Mouse (Mus musculus): ENCODE data around the gene Palm2. TPM values are rescaled to one million over a fixed set of nuclear protein-coding genes. Genes with fewer than 3 reads are reported as not detected.

The Palm2 gene
- polyA plus RNA-seq, 1 experiment from 2014 or later = 7.5 TPM

GRCm38 (mm10) chr4:57528296-57528695, 94.2 kb downstream of the Palm2 start:
- no peak overlapping the region for H3K4me3 ChIP-seq (ENCODE audit: low read depth, low read length)
- H3K9ac ChIP-seq = no peak overlapping the region
- peaks cover 13% of the 10 kb centered on the region for H3K4me1 ChIP-seq (ENCODE audit: insufficient read depth)
- no peak overlapping the region for H3K27ac ChIP-seq (ENCODE audit: low read depth)
- no peak for TF ChIP-seq CTCF (IDR thresholded peaks at IDR 0.05; ENCODE audit: low read depth)
- H3K36me3 ChIP-seq (ENCODE audit: insufficient read depth) = no peaks in the 10 kb centered on the region
- no peaks in the 10 kb centered on the region for H3K9me3 ChIP-seq (ENCODE audit: low read depth, low read length)
- H3K27me3 ChIP-seq (ENCODE audit: insufficient read depth, low read length) = no peaks in the 10 kb centered on the region
- ATAC-seq (ENCODE audit: insufficient read depth) (no peak), DNase-seq (no peak)
- H3K4me2 ChIP-seq = no peak overlapping the region

GRCm38 (mm10) chr4:57533686-57534085, 99.6 kb downstream of the Palm2 start:
- Histone ChIP-seq H3K4me2 (no peak overlapping the region), H3K4me3 (ENCODE audit: low read depth, low read length) (no peak overlapping the region), H3K36me3 (ENCODE audit: insufficient read depth) (no peaks in the 10 kb centered on the region), H3K27ac (ENCODE audit: low read depth) (0 out of 2 replicates have a peak overlapping the region, but pooled peaks have one; percentile 22), H3K9me3 (ENCODE audit: low read depth, low read length) (no peaks in the 10 kb centered on the region), H3K27me3 (ENCODE audit: insufficient read depth, low read length) (no peaks in the 10 kb centered on the region), H3K4me1 (ENCODE audit: insufficient read depth) (peaks cover 21% of the 10 kb centered on the region), H3K9ac (no peak overlapping the region)
- no peak for DNase-seq
- WGBS = 59% methylated on average over 6 of the region's 6 CpGs
- TF ChIP-seq CTCF (IDR thresholded peaks at IDR 0.05; ENCODE audit: low read depth) = no peak
- ATAC-seq (ENCODE audit: insufficient read depth) = no peak

GRCm38 (mm10) chr4:57534232-57534631, 100.2 kb downstream of the Palm2 start:
- no peak overlapping the region for H3K4me3 ChIP-seq (ENCODE audit: low read depth, low read length)
- DNase-seq (peak; percentile 39), ATAC-seq (ENCODE audit: insufficient read depth) (no peak)
- H3K4me1 ChIP-seq (ENCODE audit: insufficient read depth) = peaks cover 25% of the 10 kb centered on the region
- H3K36me3 ChIP-seq (ENCODE audit: insufficient read depth) = no peaks in the 10 kb centered on the region
- 0 out of 2 replicates have a peak overlapping the region, but pooled peaks have one; percentile 22 for H3K27ac ChIP-seq (ENCODE audit: low read depth)
- H3K9ac ChIP-seq = no peak overlapping the region
- 27% methylated on average over 6 of the region's 6 CpGs for WGBS
- TF ChIP-seq CTCF (IDR thresholded peaks at IDR 0.05; ENCODE audit: low read depth) = no peak
- H3K27me3 ChIP-seq (ENCODE audit: insufficient read depth, low read length) = no peaks in the 10 kb centered on the region
- H3K4me2 ChIP-seq = no peak overlapping the region
- no peaks in the 10 kb centered on the region for H3K9me3 ChIP-seq (ENCODE audit: low read depth, low read length)

- Histone ChIP-seq H3K4me1 (ENCODE audit: insufficient read depth) (peaks cover 25% of the 10 kb centered on the region), H3K9ac (no peak overlapping the region), H3K9me3 (ENCODE audit: low read depth, low read length) (no peaks in the 10 kb centered on the region), H3K4me3 (ENCODE audit: low read depth, low read length) (no peak overlapping the region), H3K4me2 (no peak overlapping the region), H3K27me3 (ENCODE audit: insufficient read depth, low read length) (no peaks in the 10 kb centered on the region), H3K27ac (ENCODE audit: low read depth) (no peak overlapping the region), H3K36me3 (ENCODE audit: insufficient read depth) (no peaks in the 10 kb centered on the region)
- DNase-seq (no peak), ATAC-seq (ENCODE audit: insufficient read depth) (no peak)
- WGBS = 86% methylated on average over 4 of the region's 4 CpGs
- peak; percentile 38; the same call in 1 of the 2 replicates for TF ChIP-seq CTCF (IDR thresholded peaks at IDR 0.05; ENCODE audit: low read depth)
Observed at GRCm38 (mm10) chr4:57535087-57535486, 101.0 kb downstream of the Palm2 start.

GRCm38 (mm10) chr4:57538029-57538688, 104.1 kb downstream of the Palm2 start:
- Histone ChIP-seq H3K9me3 (ENCODE audit: low read depth, low read length) (no peaks in the 10 kb centered on the region), H3K36me3 (ENCODE audit: insufficient read depth) (no peaks in the 10 kb centered on the region), H3K27ac (ENCODE audit: low read depth) (peak overlapping the region; percentile 87), H3K4me2 (no peak overlapping the region), H3K4me1 (ENCODE audit: insufficient read depth) (peaks cover 29% of the 10 kb centered on the region), H3K27me3 (ENCODE audit: insufficient read depth, low read length) (no peaks in the 10 kb centered on the region), H3K4me3 (ENCODE audit: low read depth, low read length) (no peak overlapping the region), H3K9ac (no peak overlapping the region)
- ATAC-seq (ENCODE audit: insufficient read depth) (peak; percentile 84), DNase-seq (peak; percentile 88)
- no peak for TF ChIP-seq CTCF (IDR thresholded peaks at IDR 0.05; ENCODE audit: low read depth)
- 5% methylated on average over 4 of the region's 4 CpGs for WGBS

GRCm38 (mm10) chr4:57543692-57544256, 109.7 kb downstream of the Palm2 start:
- peaks cover 20% of the 10 kb centered on the region for H3K4me1 ChIP-seq (ENCODE audit: insufficient read depth)
- WGBS = under 1% methylated on average over 6 of the region's 6 CpGs
- no peaks in the 10 kb centered on the region for H3K9me3 ChIP-seq (ENCODE audit: low read depth, low read length)

GRCm38 (mm10) chr4:57547785-57548184, 113.7 kb downstream of the Palm2 start:
- DNase-seq (peak; percentile 37), ATAC-seq (ENCODE audit: insufficient read depth) (no peak)
- H3K36me3 ChIP-seq (ENCODE audit: insufficient read depth) = no peaks in the 10 kb centered on the region
- H3K27me3 ChIP-seq (ENCODE audit: insufficient read depth, low read length) = no peaks in the 10 kb centered on the region
- no peak overlapping the region for H3K27ac ChIP-seq (ENCODE audit: low read depth)
- H3K4me2 ChIP-seq = no peak overlapping the region
- 69% methylated on average over 7 of the region's 7 CpGs for WGBS
- H3K9me3 ChIP-seq (ENCODE audit: low read depth, low read length) = no peaks in the 10 kb centered on the region
- TF ChIP-seq CTCF (IDR thresholded peaks at IDR 0.05; ENCODE audit: low read depth) = no peak
- H3K9ac ChIP-seq = no peak overlapping the region
- H3K4me1 ChIP-seq (ENCODE audit: insufficient read depth) = peaks cover 12% of the 10 kb centered on the region
- H3K4me3 ChIP-seq (ENCODE audit: low read depth, low read length) = no peak overlapping the region

More at GRCm38 (mm10) chr4:57543692-57544256, 109.7 kb downstream of the Palm2 start:
- no peak for TF ChIP-seq CTCF (IDR thresholded peaks at IDR 0.05; ENCODE audit: low read depth)
- Histone ChIP-seq H3K4me2 (peak overlapping the region; percentile 43), H3K36me3 (ENCODE audit: insufficient read depth) (no peaks in the 10 kb centered on the region), H3K27me3 (ENCODE audit: insufficient read depth, low read length) (no peaks in the 10 kb centered on the region), H3K27ac (ENCODE audit: low read depth) (peak overlapping the region; percentile 92), H3K9ac (0 out of 2 replicates have a peak overlapping the region, but pooled peaks have one; percentile 14), H3K4me3 (ENCODE audit: low read depth, low read length) (no peak overlapping the region)
- ATAC-seq (ENCODE audit: insufficient read depth) (peak; percentile 92), DNase-seq (peak; percentile 91)
